Mouse (Mus musculus): ENCODE measurements around the gene Tmem117. TPM values are rescaled to one million over a fixed set of nuclear protein-coding genes. Genes with fewer than 3 reads are reported as not detected.

Tmem117 gene
- polyA plus RNA-seq, 1 experiment from 2014 or later = 5.6 TPM

GRCm38 (mm10) chr15:94657882-94658281, 28.9 kb downstream of the Tmem117 start:
- TF ChIP-seq CTCF (IDR thresholded peaks at IDR 0.05; ENCODE audit: low read depth) (no peak), EP300 (optimal IDR thresholded peaks at IDR 0.05) (no peak)
- H3K9me3 ChIP-seq (ENCODE audit: control insufficient read depth, low read length) = no peaks in the 10 kb centered on the region
- H3K4me3 ChIP-seq (ENCODE audit: low read depth, low read length) = no peak overlapping the region
- no peak overlapping the region for H3K9ac ChIP-seq (ENCODE audit: low read length)
- no peaks in the 10 kb centered on the region for H3K4me1 ChIP-seq (replicated peaks; ENCODE audit: control insufficient read depth, insufficient read depth)
- H3K27ac ChIP-seq (replicated peaks) = no peak overlapping the region
- H3K27me3 ChIP-seq (ENCODE audit: control insufficient read depth, insufficient read depth, low read length) = no peaks in the 10 kb centered on the region
- no peak overlapping the region for H3K4me2 ChIP-seq (replicated peaks; ENCODE audit: low read depth)
- 67% methylated on average over 6 of the region's 6 CpGs for WGBS
- H3K36me3 ChIP-seq (ENCODE audit: control insufficient read depth, insufficient read depth, low read length) = no peaks in the 10 kb centered on the region
- ATAC-seq (ENCODE audit: low FRiP score, low TSS enrichment) (no peak), DNase-seq (ENCODE audit: low spot score) (no peak)

- ATAC-seq (ENCODE audit: low FRiP score, low TSS enrichment) = no peak
- Histone ChIP-seq H3K4me2 (replicated peaks; ENCODE audit: low read depth) (no peak overlapping the region), H3K9ac (ENCODE audit: low read length) (no peak overlapping the region), H3K4me3 (ENCODE audit: low read depth, low read length) (no peak overlapping the region), H3K36me3 (ENCODE audit: control insufficient read depth, insufficient read depth, low read length) (no peaks in the 10 kb centered on the region), H3K27ac (replicated peaks) (no peak overlapping the region), H3K27me3 (ENCODE audit: control insufficient read depth, insufficient read depth, low read length) (no peaks in the 10 kb centered on the region), H3K4me1 (replicated peaks; ENCODE audit: control insufficient read depth, insufficient read depth) (no peaks in the 10 kb centered on the region), H3K9me3 (ENCODE audit: control insufficient read depth, low read length) (no peaks in the 10 kb centered on the region)
- WGBS = 70% methylated on average over 13 of the region's 13 CpGs
- DNase-seq (ENCODE audit: low spot score) = no peak
- TF ChIP-seq EP300 (optimal IDR thresholded peaks at IDR 0.05) = no peak
- no peak for TF ChIP-seq CTCF (IDR thresholded peaks at IDR 0.05; ENCODE audit: low read depth)
These were observed 29.5 kb downstream of the Tmem117 start for GRCm38 (mm10) chr15:94658392-94659111.

- 54% methylated on average over 6 of the region's 6 CpGs for WGBS
- Histone ChIP-seq H3K27ac (replicated peaks) (no peak overlapping the region), H3K4me3 (ENCODE audit: low read depth, low read length) (no peak overlapping the region), H3K27me3 (ENCODE audit: control insufficient read depth, insufficient read depth, low read length) (no peaks in the 10 kb centered on the region), H3K4me1 (replicated peaks; ENCODE audit: control insufficient read depth, insufficient read depth) (no peaks in the 10 kb centered on the region), H3K4me2 (replicated peaks; ENCODE audit: low read depth) (no peak overlapping the region), H3K9ac (ENCODE audit: low read length) (no peak overlapping the region), H3K36me3 (ENCODE audit: control insufficient read depth, insufficient read depth, low read length) (no peaks in the 10 kb centered on the region), H3K9me3 (ENCODE audit: control insufficient read depth, low read length) (no peaks in the 10 kb centered on the region)
- no peak for ATAC-seq (ENCODE audit: low FRiP score, low TSS enrichment)
- no peak for DNase-seq (ENCODE audit: low spot score)
- no peak for TF ChIP-seq EP300 (optimal IDR thresholded peaks at IDR 0.05)
These were observed 30.0 kb downstream of the Tmem117 start for GRCm38 (mm10) chr15:94659112-94659437.

- DNase-seq (ENCODE audit: low spot score) (peak; percentile 51), ATAC-seq (ENCODE audit: low FRiP score, low TSS enrichment) (peak; percentile 76)
- Histone ChIP-seq H3K36me3 (ENCODE audit: control insufficient read depth, insufficient read depth, low read length) (no peaks in the 10 kb centered on the region), H3K4me1 (replicated peaks; ENCODE audit: control insufficient read depth, insufficient read depth) (no peaks in the 10 kb centered on the region), H3K4me3 (ENCODE audit: low read depth, low read length) (no peak overlapping the region), H3K9me3 (ENCODE audit: control insufficient read depth, low read length) (no peaks in the 10 kb centered on the region), H3K4me2 (replicated peaks; ENCODE audit: low read depth) (no peak overlapping the region; the same call in 1 of the 2 replicates), H3K27ac (replicated peaks) (no peak overlapping the region), H3K9ac (ENCODE audit: low read length) (no peak overlapping the region), H3K27me3 (ENCODE audit: control insufficient read depth, insufficient read depth, low read length) (no peaks in the 10 kb centered on the region)
- WGBS = 10% methylated on average over 7 of the region's 7 CpGs
- TF ChIP-seq EP300 (optimal IDR thresholded peaks at IDR 0.05) (no peak), CTCF (IDR thresholded peaks at IDR 0.05; ENCODE audit: low read depth) (no peak)
These were observed 31.9 kb downstream of the Tmem117 start for GRCm38 (mm10) chr15:94660913-94661312.

GRCm38 (mm10) chr15:94661398-94661797, 32.4 kb downstream of the Tmem117 start:
- WGBS = 11% methylated on average over 9 of the region's 9 CpGs
- TF ChIP-seq EP300 (optimal IDR thresholded peaks at IDR 0.05) (no peak), CTCF (IDR thresholded peaks at IDR 0.05; ENCODE audit: low read depth) (peak; percentile 86)
- no peak for DNase-seq (ENCODE audit: low spot score)
- no peaks in the 10 kb centered on the region for H3K4me1 ChIP-seq (replicated peaks; ENCODE audit: control insufficient read depth, insufficient read depth)
- no peak overlapping the region for H3K4me3 ChIP-seq (ENCODE audit: low read depth, low read length)
- no peaks in the 10 kb centered on the region for H3K27me3 ChIP-seq (ENCODE audit: control insufficient read depth, insufficient read depth, low read length)
- H3K27ac ChIP-seq (replicated peaks) = no peak overlapping the region
- no peaks in the 10 kb centered on the region for H3K9me3 ChIP-seq (ENCODE audit: control insufficient read depth, low read length)
- no peak overlapping the region for H3K4me2 ChIP-seq (replicated peaks; ENCODE audit: low read depth)
- no peak for ATAC-seq (ENCODE audit: low FRiP score, low TSS enrichment)
- no peaks in the 10 kb centered on the region for H3K36me3 ChIP-seq (ENCODE audit: control insufficient read depth, insufficient read depth, low read length)
- H3K9ac ChIP-seq (ENCODE audit: low read length) = no peak overlapping the region

GRCm38 (mm10) chr15:94664612-94665011, 35.6 kb downstream of the Tmem117 start:
- ATAC-seq (ENCODE audit: low FRiP score, low TSS enrichment) (no peak), DNase-seq (ENCODE audit: low spot score) (no peak)
- Histone ChIP-seq H3K4me2 (replicated peaks; ENCODE audit: low read depth) (no peak overlapping the region), H3K4me1 (replicated peaks; ENCODE audit: control insufficient read depth, insufficient read depth) (no peaks in the 10 kb centered on the region), H3K27ac (replicated peaks) (no peak overlapping the region), H3K9ac (ENCODE audit: low read length) (no peak overlapping the region), H3K27me3 (ENCODE audit: control insufficient read depth, insufficient read depth, low read length) (no peaks in the 10 kb centered on the region), H3K36me3 (ENCODE audit: control insufficient read depth, insufficient read depth, low read length) (no peaks in the 10 kb centered on the region), H3K9me3 (ENCODE audit: control insufficient read depth, low read length) (no peaks in the 10 kb centered on the region), H3K4me3 (ENCODE audit: low read depth, low read length) (no peak overlapping the region)
- 72% methylated on average over 6 of the region's 6 CpGs for WGBS
- TF ChIP-seq EP300 (optimal IDR thresholded peaks at IDR 0.05) (no peak), CTCF (IDR thresholded peaks at IDR 0.05; ENCODE audit: low read depth) (no peak)

All from stomach, postnatal 0 days (tissue).